Mouse (Mus musculus): ENCODE data around the gene Tbc1d7. TPM values are rescaled to one million over a fixed set of nuclear protein-coding genes. Genes with fewer than 3 reads are reported as not detected.

Tbc1d7 gene
- total and polyA plus RNA-seq, 2 experiments from 2014 or later: 14.8 to 70.5 TPM

DNA sequence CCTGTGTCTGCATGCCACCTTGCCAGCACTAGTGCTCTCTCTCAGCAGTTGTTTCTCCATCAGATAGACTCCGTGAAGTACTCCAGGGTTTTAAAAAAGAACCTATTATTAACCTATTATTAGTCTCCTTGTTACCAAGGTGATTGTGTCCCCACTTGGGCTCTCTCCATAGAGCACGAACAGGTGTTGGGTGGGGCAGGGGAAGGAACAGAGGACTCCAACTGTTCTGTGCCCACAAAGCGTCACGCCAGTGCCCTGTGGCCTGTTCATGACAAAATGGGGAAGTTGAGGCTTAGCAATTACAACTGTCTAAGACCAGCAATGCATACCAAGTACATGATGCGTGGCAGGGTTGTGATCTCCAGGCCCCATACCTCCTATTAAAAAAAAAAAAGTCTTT, 38.3 kb upstream of the Tbc1d7 start:
- Histone ChIP-seq H3K9me3 (replicated peaks; ENCODE audit: control insufficient read depth, low read length) (no peaks in the 10 kb centered on the region), H3K9ac (replicated peaks; ENCODE audit: low read depth, low read length) (no peak overlapping the region), H3K27me3 (ENCODE audit: control insufficient read depth, insufficient read depth, low read length) (no peaks in the 10 kb centered on the region), H3K27ac (ENCODE audit: low read depth) (no peak overlapping the region), H3K4me2 (ENCODE audit: low read depth, low read length) (no peak overlapping the region), H3K4me1 (ENCODE audit: control insufficient read depth, insufficient read depth) (peaks cover 30% of the 10 kb centered on the region), H3K4me3 (ENCODE audit: low read depth, low read length) (no peak overlapping the region), H3K36me3 (replicated peaks; ENCODE audit: control insufficient read depth, insufficient read depth, low read length) (no peaks in the 10 kb centered on the region)
- TF ChIP-seq CTCF (IDR thresholded peaks at IDR 0.05; ENCODE audit: low read depth): no peak
- TF ChIP-seq EP300 (IDR thresholded peaks at IDR 0.05; ENCODE audit: low read depth): no peak
- WGBS: 79% methylated on average over 5 of the region's 5 CpGs
- DNase-seq (ENCODE audit: low spot score): no peak
- ATAC-seq (ENCODE audit: insufficient read depth, low read depth): no peak

DNA sequence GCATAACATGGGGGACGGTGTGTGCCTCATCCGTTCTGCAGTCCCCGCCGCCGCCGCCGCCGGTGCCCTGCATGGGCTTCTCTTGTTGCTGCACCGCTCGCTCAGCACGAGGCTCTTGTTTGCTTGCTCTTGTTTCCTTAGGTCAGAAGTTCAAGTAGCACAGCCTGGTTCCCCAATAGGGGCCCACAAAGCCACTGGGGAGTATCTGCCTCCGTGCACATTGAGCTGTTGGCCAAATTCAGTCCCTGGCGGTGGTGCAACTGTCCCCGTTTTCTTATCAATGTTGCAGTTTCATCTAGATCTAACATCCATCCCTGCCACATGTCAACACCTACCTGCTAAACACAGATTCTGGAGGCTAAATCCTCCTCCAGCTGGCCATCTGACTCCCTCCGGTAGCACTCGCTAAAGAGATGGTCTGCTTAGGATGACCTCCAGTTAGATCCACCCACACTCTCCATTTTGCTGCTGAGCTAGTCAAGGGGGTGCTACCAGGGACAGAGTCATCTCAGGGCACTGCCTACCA, 37.7 kb upstream of the Tbc1d7 start:
- Histone ChIP-seq H3K27ac (ENCODE audit: low read depth) (no peak overlapping the region), H3K4me1 (ENCODE audit: control insufficient read depth, insufficient read depth) (peaks cover 31% of the 10 kb centered on the region), H3K4me2 (ENCODE audit: low read depth, low read length) (no peak overlapping the region), H3K9me3 (replicated peaks; ENCODE audit: control insufficient read depth, low read length) (no peaks in the 10 kb centered on the region), H3K27me3 (ENCODE audit: control insufficient read depth, insufficient read depth, low read length) (no peaks in the 10 kb centered on the region), H3K36me3 (replicated peaks; ENCODE audit: control insufficient read depth, insufficient read depth, low read length) (no peaks in the 10 kb centered on the region), H3K9ac (replicated peaks; ENCODE audit: low read depth, low read length) (no peak overlapping the region), H3K4me3 (ENCODE audit: low read depth, low read length) (no peak overlapping the region)
- TF ChIP-seq CTCF (IDR thresholded peaks at IDR 0.05; ENCODE audit: low read depth) (no peak), EP300 (IDR thresholded peaks at IDR 0.05; ENCODE audit: low read depth) (no peak)
- DNase-seq (ENCODE audit: low spot score) (no peak), ATAC-seq (ENCODE audit: insufficient read depth, low read depth) (no peak)
- 53% methylated on average over 16 of the region's 16 CpGs for WGBS

DNA sequence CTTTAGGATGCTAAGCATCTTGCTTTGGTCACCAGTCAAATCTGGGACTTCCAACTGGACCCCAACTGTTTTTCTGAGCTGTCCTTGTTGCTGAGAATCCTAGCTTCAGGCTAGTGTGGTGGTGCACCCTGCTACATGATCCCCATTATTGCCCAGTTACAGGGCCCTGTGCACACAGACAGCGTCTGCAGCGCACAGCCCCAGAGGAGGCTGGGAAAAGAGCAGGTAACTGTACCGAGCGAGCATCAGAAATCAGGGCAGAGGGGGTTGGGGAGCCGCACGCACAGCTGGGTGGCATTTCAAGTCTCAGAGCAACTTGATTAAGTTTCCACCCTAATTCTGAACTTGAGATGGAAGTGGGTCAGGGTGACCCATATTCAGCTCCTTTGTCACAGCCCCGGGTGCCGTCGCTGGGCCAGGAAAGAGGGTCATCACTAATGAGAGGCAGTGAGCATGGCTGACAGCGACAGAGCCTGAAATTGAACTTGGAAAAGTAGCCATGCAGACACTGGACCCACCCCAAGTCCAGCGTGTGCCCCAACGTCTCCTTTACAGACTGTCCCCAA, 34.9 kb upstream of the Tbc1d7 start:
- ATAC-seq (ENCODE audit: insufficient read depth, low read depth) (no peak), DNase-seq (ENCODE audit: low spot score) (no peak)
- TF ChIP-seq CTCF (IDR thresholded peaks at IDR 0.05; ENCODE audit: low read depth) (no peak), EP300 (IDR thresholded peaks at IDR 0.05; ENCODE audit: low read depth) (no peak)

DNA sequence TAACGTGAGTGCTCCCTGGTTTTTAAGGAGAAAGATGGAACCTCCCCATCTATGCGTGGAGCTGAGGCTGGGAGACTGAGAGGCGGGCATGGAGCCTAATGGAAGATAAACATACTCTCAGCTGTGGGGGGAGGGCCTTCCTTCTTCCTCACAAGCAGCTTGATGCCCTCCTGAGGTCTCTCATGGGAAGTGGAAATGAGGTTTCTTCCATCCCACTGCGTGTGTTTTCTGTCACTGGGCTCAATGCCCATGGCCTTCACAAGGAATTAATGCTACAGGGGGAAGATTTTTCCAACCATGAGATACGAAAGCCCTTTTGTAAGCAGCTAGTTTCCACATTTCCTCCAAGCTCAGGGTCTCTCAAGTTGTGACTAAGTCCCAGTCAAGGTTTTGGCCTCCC, 32.3 kb upstream of the Tbc1d7 start:
- no peak overlapping the region for H3K9ac ChIP-seq (replicated peaks; ENCODE audit: low read depth, low read length)
- H3K27ac ChIP-seq (ENCODE audit: low read depth): peak overlapping the region; percentile 23; the same call in 1 of the 2 replicates
- ATAC-seq (ENCODE audit: insufficient read depth, low read depth) (no peak), DNase-seq (ENCODE audit: low spot score) (no peak)
- H3K9me3 ChIP-seq (replicated peaks; ENCODE audit: control insufficient read depth, low read length): no peaks in the 10 kb centered on the region
- H3K4me2 ChIP-seq (ENCODE audit: low read depth, low read length): no peak overlapping the region
- H3K4me3 ChIP-seq (ENCODE audit: low read depth, low read length): no peak overlapping the region
- peaks cover 18% of the 10 kb centered on the region; the same call in 1 of the 2 replicates for H3K4me1 ChIP-seq (ENCODE audit: control insufficient read depth, insufficient read depth)
- no peaks in the 10 kb centered on the region for H3K27me3 ChIP-seq (ENCODE audit: control insufficient read depth, insufficient read depth, low read length)
- 0 out of 2 replicates have a peak, but pooled peaks cover 6% of the 10 kb centered on the region for H3K36me3 ChIP-seq (replicated peaks; ENCODE audit: control insufficient read depth, insufficient read depth, low read length)
- WGBS: 46% methylated on average over 5 of the region's 5 CpGs
- TF ChIP-seq CTCF (IDR thresholded peaks at IDR 0.05; ENCODE audit: low read depth) (no peak), EP300 (IDR thresholded peaks at IDR 0.05; ENCODE audit: low read depth) (no peak)

More for the DNA sequence above, 34.9 kb upstream of the Tbc1d7 start:
- no peak overlapping the region for H3K4me3 ChIP-seq (ENCODE audit: low read depth, low read length)
- no peak overlapping the region for H3K27ac ChIP-seq (ENCODE audit: low read depth)
- WGBS: 91% methylated on average over 12 of the region's 12 CpGs
- H3K9me3 ChIP-seq (replicated peaks; ENCODE audit: control insufficient read depth, low read length): no peaks in the 10 kb centered on the region
- H3K4me1 ChIP-seq (ENCODE audit: control insufficient read depth, insufficient read depth): peaks cover 28% of the 10 kb centered on the region
- no peaks in the 10 kb centered on the region for H3K27me3 ChIP-seq (ENCODE audit: control insufficient read depth, insufficient read depth, low read length)
- H3K36me3 ChIP-seq (replicated peaks; ENCODE audit: control insufficient read depth, insufficient read depth, low read length): no peaks in the 10 kb centered on the region
- H3K9ac ChIP-seq (replicated peaks; ENCODE audit: low read depth, low read length): no peak overlapping the region
- no peak overlapping the region for H3K4me2 ChIP-seq (ENCODE audit: low read depth, low read length)

DNA sequence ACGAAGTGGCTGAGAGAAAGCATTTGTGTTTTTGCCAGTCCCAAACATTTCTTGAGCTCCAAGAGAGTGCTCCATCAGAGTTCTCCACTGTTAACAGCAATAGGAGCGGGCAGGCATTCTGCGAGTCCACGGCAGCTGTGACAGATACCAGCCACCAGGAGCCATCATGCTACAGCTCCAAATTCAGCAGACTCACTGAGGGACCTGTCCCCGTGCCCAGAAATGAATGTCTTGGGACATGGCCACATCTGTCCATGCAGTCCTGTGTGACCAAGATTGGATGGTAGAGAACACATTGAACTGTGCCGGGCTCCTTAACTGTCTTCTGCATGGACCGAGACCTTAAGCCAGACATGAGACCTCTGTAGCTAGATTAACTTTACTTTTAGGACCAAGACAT, 31.9 kb upstream of the Tbc1d7 start:
- WGBS: 40% methylated on average over 7 of the region's 7 CpGs

More for the DNA sequence above, 31.9 kb upstream of the Tbc1d7 start:
- ATAC-seq (ENCODE audit: insufficient read depth, low read depth) (peak; percentile 72), DNase-seq (ENCODE audit: low spot score) (peak; percentile 66)
- H3K4me1 ChIP-seq (ENCODE audit: control insufficient read depth, insufficient read depth): peaks cover 18% of the 10 kb centered on the region; the same call in 1 of the 2 replicates
- no peak overlapping the region for H3K4me3 ChIP-seq (ENCODE audit: low read depth, low read length)
- H3K9me3 ChIP-seq (replicated peaks; ENCODE audit: control insufficient read depth, low read length): no peaks in the 10 kb centered on the region
- TF ChIP-seq EP300 (IDR thresholded peaks at IDR 0.05; ENCODE audit: low read depth): no peak
- peak; percentile 61 for TF ChIP-seq CTCF (IDR thresholded peaks at IDR 0.05; ENCODE audit: low read depth)
- H3K9ac ChIP-seq (replicated peaks; ENCODE audit: low read depth, low read length): no peak overlapping the region
- no peaks in the 10 kb centered on the region for H3K27me3 ChIP-seq (ENCODE audit: control insufficient read depth, insufficient read depth, low read length)
- H3K27ac ChIP-seq (ENCODE audit: low read depth): peak overlapping the region; percentile 23; the same call in 1 of the 2 replicates
- 0 out of 2 replicates have a peak, but pooled peaks cover 6% of the 10 kb centered on the region for H3K36me3 ChIP-seq (replicated peaks; ENCODE audit: control insufficient read depth, insufficient read depth, low read length)
- no peak overlapping the region for H3K4me2 ChIP-seq (ENCODE audit: low read depth, low read length)
